Mouse (Mus musculus) liver, adult 2 months (tissue): ENCODE measurements around the gene Sox18.

ENCODE experiments used
- CTCF ChIP-seq: fragments of 200-500 bp; IDR thresholded peaks from 2 replicates; pipeline ENCODE4 v1.5.1; 2011; ENCODE audit warnings: low read depth, low read length, control low read depth
- POLR2A ChIP-seq: fragments of 200-500 bp; IDR thresholded peaks from 2 replicates; pipeline ENCODE4 v1.6.1; 2011; ENCODE audit warnings: low read length, control low read depth; ENCODE audit not compliant: insufficient read depth; ENCODE audit errors: extremely low read depth

- TF ChIP-seq POLR2A (no peak), CTCF (no peak)
Observed at GRCm38 (mm10) chr2:181656734-181657133, 14.7 kb downstream of the Sox18 start, which contains the start of gene Gm29797.
